Mouse (Mus musculus) CD8-positive naive resting alpha-beta T cell, adult 2 months (primary cell): ENCODE data around the gene Eml5.

Experiments used
- DNase-seq, 2 experiments: peaks; one replicate each; pipeline ENCODE4 v3.0.0; 2022; ENCODE audit warnings: low read depth in 2 of 2, low spot score in 2 of 2

The Eml5 gene

GRCm38 (mm10) chr12:98900881-98901801 is at the start of gene Eml5:
Gene Eml5 (minus strand): TSS chr12:98901484.
- peak; percentile 71 to 72 for DNase-seq

DNA sequence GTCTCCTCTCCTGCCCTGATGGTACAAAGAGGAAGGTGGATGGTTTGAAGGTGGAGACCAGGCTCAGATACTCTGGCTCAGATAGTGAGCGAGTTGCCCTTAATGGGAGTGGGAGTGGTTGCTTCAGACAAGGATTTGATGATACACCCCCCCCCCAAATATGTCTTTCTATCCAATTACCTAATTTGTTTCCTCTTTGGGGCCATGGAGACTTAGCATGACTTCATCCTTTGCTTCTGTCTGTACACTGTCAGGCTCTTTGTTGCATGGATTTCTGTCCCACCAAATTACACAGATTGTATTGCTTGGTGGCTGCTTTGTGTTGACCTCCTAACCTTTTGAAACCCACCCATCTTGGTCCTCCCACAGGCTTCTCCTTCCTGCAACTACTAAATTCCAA is 31.6 kb upstream of the Eml5 start:
- DNase-seq = no peak

DNA sequence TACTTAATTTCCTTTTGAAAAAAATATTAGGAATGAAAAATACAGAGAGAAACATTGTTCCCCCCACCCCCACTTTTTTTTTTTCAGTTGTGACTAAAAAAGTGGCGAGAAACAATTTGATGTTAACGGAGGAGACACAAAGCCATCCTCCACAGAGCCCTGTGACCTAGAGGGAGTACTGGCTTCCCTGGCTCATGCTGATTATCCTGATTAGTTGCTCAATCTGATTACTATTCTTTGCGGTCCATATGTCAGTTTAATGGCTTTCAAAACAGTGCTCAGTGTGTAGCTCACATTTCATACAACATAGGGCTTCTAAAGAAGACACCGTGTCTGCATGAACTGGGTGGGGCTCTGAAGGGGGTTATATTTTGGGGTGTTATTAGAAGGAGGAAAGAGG is 31.2 kb upstream of the Eml5 start:
- no peak for DNase-seq

DNA sequence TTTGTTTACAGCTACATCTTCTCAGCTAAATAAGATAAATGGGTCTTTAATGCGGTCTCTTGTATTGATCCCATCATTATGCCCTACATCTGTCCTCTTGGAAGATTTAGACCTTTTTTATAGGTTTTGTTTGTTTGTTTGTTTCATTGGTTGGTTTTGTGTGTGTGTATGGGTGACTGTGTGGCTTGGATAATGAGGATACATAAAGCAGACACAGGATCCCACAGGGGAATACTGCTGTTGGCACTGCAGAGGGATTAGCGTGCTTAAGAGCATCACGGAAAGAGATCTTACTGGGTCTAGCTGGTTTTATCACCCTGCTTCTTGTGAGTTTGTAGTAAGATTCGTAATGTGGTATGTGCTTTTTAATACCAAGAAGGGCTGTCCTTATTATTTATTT is 29.9 kb upstream of the Eml5 start:
- no peak for DNase-seq

GRCm38 (mm10) chr12:98920194-98920991 is 19.1 kb upstream of the Eml5 start, which contains the start of gene Ttc8:
Gene Ttc8 (plus strand): TSS chr12:98920574.
- DNase-seq = peak; percentile 61 to 74

- no peak for DNase-seq
Observed at GRCm38 (mm10) chr12:98910096-98910495, 8.8 kb upstream of the Eml5 start.

GRCm38 (mm10) chr12:98905466-98905865 is 4.2 kb upstream of the Eml5 start:
- DNase-seq = no peak

DNA sequence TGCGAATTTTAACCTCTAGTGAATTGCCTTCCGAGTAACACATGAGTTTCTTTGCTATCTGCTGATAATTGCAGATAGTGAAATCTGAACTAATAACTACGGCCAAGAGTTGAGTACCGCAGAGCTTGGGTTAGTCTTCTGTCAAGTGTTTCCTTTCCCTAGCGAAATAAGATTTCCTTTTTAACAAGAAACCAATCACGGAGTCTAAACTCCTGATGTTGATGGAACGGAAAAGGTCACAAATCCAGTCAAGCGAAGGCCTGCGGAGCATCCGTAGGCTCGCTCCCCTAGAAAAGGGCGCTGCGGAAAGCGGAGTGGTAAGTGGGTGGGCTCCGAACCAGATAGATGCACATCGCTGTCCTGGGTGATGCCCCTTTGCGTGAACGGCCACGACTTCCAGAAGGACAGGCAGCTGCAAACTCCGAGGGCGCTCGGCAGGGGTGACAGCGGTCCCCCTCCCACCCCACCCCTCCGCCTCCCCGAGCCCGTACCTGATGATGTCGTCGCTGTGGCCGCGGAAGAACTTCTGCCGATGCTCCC is 873 bp downstream of the Eml5 start:
- DNase-seq = peak in 1 of 2 experiments; percentile 14

- no peak for DNase-seq
Observed at GRCm38 (mm10) chr12:98899676-98900075, 1.6 kb downstream of the Eml5 start.

- DNase-seq = peak in 1 of 2 experiments; percentile 14
Observed at GRCm38 (mm10) chr12:98896761-98897160, 4.5 kb downstream of the Eml5 start.

DNA sequence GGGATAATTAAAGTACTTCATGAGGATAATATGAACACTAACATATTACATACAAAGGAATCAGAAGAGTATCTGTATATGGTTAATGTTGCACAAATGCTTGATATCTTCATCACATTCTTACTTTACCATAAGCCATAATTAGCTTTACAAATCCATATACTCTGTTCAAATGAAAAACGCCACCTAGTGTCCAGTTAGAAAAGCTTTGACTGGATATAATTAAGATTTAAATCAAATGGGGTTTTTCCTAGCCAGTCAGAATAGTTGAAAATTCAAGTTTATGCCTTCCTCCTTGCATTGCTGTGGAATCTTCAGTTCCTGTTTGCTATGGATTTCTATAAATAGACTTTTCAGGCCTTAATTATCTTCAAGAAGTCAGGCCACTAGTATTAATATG is 16.8 kb downstream of the Eml5 start:
- no peak for DNase-seq

GRCm38 (mm10) chr12:98881796-98882195 is 19.5 kb downstream of the Eml5 start:
- no peak for DNase-seq

DNA sequence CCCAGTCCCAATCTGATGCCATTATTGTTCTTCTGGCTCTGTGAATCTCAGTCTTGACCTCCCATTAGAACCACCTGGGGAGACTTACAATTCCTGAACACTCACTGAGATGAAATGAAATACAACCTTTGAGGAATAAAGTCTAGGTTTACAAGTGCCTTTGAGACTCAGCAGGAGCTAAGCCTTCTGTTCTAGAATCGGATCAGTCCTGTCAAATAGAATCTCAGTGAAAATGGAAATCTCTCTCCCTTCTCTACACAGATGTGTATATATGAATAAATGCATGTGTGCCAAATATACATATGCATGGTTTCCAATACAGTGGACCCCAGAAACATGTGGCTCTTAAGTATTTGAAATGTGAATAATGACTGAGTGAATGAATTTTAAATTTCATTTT is 22.6 kb downstream of the Eml5 start:
- DNase-seq = no peak

DNA sequence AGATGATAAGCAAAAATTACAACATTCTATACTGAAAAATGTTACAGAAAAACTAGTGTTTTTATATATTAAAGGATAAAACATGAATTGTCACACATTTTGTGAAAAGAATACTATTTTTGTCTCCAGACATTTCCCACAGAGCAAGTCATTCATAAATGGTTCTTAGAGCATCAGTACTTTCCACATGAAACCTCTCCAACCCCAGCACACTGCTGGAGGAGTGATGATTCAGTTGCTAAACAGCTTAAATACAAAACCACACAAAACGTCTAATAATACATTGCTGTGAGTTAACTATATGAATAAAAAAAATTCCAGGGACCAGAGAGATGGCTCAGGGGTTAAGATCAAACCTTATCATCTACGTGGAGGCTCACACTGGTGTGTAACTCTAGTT is 26.1 kb downstream of the Eml5 start:
- DNase-seq = no peak

GRCm38 (mm10) chr12:98872836-98873235 is 28.4 kb downstream of the Eml5 start:
- DNase-seq = no peak

- no peak for DNase-seq
Observed at GRCm38 (mm10) chr12:98863436-98863835, 37.8 kb downstream of the Eml5 start.

- no peak for DNase-seq
Observed at GRCm38 (mm10) chr12:98860316-98860715, 41.0 kb downstream of the Eml5 start.

- DNase-seq = peak; percentile 22 to 53
Observed at GRCm38 (mm10) chr12:98850767-98851166, 50.5 kb downstream of the Eml5 start.

- DNase-seq = no peak
Observed at GRCm38 (mm10) chr12:98844774-98845173, 56.5 kb downstream of the Eml5 start.

DNA sequence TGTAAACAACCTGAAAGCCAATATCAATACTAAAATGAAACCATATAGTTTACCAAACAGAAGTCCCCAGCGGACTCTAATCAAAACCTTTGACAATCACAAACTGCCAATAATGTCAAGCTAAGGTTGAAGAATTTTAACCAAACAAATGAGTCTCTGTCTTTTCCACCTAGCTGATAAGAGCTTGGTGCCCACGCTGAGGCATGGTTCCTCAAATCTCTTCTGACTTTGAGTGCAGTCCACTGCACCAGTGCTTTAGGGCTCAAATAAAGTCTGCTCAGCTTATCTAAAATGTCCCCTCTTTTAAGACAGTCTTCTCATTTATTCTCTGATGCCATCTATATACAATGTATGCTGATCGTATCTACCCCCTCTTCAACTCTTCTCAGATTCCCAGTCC is 61.1 kb downstream of the Eml5 start:
- no peak for DNase-seq

DNA sequence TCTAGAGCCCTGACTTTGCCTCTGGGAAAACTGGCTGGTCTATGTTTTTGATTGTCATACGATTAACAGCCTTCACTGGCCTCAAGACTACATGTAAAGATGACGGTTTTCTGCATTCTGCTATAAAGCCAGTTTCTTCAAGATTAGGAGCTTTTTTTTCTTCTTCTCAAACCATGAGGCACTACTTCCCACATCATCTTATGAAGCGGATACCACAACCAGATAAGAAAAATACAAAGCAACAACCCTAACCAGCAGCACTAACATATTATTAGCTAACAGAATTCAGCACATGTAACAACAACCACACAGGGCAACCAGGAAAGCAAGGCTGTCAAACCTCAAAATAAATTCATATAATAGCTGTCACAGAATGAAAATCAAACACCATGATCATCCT is 63.3 kb downstream of the Eml5 start:
- DNase-seq = no peak

GRCm38 (mm10) chr12:98835466-98835865 is 65.8 kb downstream of the Eml5 start:
- DNase-seq = no peak
